Mouse (Mus musculus) erythroblast, embryonic 14.5 days (primary cell): ENCODE measurements around the gene Ergic1.

ENCODE experiments used
- GATA1 ChIP-seq: IDR thresholded peaks from 2 replicates; pipeline ENCODE4 v1.6.1; 2012; ENCODE audit warnings: low read length, inconsistent platforms, mixed read lengths
- TAL1 ChIP-seq: IDR thresholded peaks from 3 replicates; pipeline ENCODE4 v1.6.1; 2012; ENCODE audit warnings: low read length, inconsistent platforms, mixed read lengths

GRCm38 (mm10) chr17:26619577-26619976 lies 58.3 kb downstream of the Ergic1 start:
- TF ChIP-seq GATA1 = no peak
- TF ChIP-seq TAL1 = no peak
